Mouse (Mus musculus): ENCODE measurements at regions not wholly inside any gene's neighbourhood (a gene's known extent, or its start where the extent isn't known, plus 50 kb on each side); places are given as distances from the start of the nearest gene placed in this dataset.

DNA sequence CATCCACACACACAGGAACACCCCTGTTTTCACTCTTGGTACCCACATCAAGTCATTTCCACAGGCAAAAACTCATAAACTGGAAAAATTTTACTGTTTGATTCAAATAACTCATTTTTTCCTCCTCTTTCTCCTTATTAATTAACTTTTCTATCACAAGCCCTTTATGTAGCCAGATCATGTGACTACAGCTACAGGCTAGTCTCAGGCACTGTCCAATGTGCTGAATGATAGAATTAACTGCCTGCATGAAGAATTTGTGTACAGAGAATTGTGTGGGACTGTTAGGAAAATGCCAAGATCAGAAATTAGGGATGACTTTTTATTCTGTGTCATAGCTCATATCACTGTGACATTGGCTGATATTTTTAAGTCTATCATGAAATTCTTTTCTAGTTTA lies 402.4 kb upstream of the Got2 start:
- no peak for TF ChIP-seq CTCF (IDR thresholded peaks at IDR 0.05; ENCODE audit: control insufficient read depth, insufficient read depth, insufficient replicate concordance, low read depth, low read length)
- TF ChIP-seq POLR2A (IDR thresholded peaks at IDR 0.05; ENCODE audit: control insufficient read depth, low read depth, low read length): no peak

Data from testis, adult 2 months (tissue).